Mouse (Mus musculus) effector memory CD4-positive, alpha-beta T cell, adult 7 months (primary cell): ENCODE measurements around the gene Repin1. TPM values are rescaled to one million over a fixed set of nuclear protein-coding genes. Genes with fewer than 3 reads are reported as not detected.

Source experiments
- polyA plus RNA-seq: library from polyadenylated mRNA; unstranded; fragments of 100-300 nt; shearing (Covaris generic); gene quantifications from one replicate; pipeline ENCODE4 v1.2.1, GENCODE M21; 2017

Gene Repin1
- 7.4 TPM for polyA plus RNA-seq

GRCm38 (mm10) chr6:48593158-48594042 is at the start of gene Repin1, which contains the start of gene Gm44965:
Gene Repin1 (plus strand): TSS chr6:48593883.
Gene Gm44965 (plus strand): TSS chr6:48593941.

GRCm38 (mm10) chr6:48554280-48555103 is 39.2 kb upstream of the Repin1 start, which contains the start of gene Lrrc61:
Gene Lrrc61 (plus strand): TSS chr6:48554796.

GRCm38 (mm10) chr6:48572572-48573061 is 21.1 kb upstream of the Repin1 start, which contains the start of gene Rarres2:
Gene Rarres2 (minus strand): TSS chr6:48572789.

GRCm38 (mm10) chr6:48589194-48589750 is 4.4 kb upstream of the Repin1 start, which contains the start of gene Gm45021:
Gene Gm45021 (plus strand): TSS chr6:48589610.

GRCm38 (mm10) chr6:48601271-48602079 is 7.8 kb downstream of the Repin1 start, which contains the start of gene Zfp775:
Gene Zfp775 (plus strand): TSS chr6:48602063.

GRCm38 (mm10) chr6:48626464-48626863 is 32.8 kb downstream of the Repin1 start, which contains the start of gene AI854703:
Gene AI854703 (plus strand): TSS chr6:48626764.

GRCm38 (mm10) chr6:48646995-48647394 is 53.3 kb downstream of the Repin1 start, which contains the start of gene Gimap8:
Gene Gimap8 (plus strand): TSS chr6:48647234.

Other genes with a start within 250 kb of the Repin1 start
- 16.9 TPM for gene Krba1, start 198.3 kb upstream of the Repin1 start, polyA plus RNA-seq
- 4.8 TPM for gene Zfp467, start 148.1 kb upstream of the Repin1 start, polyA plus RNA-seq
- 0.05 TPM for gene Sspo, start 145.7 kb upstream of the Repin1 start, polyA plus RNA-seq
- gene Atp6v0e2, start 56.3 kb upstream of the Repin1 start, polyA plus RNA-seq: not detected
- gene Lrrc61, start 39.1 kb upstream of the Repin1 start, polyA plus RNA-seq: 10.0 TPM
- not detected for gene Rarres2, start 21.1 kb upstream of the Repin1 start, polyA plus RNA-seq
- not detected for gene Gm45021, start 4.3 kb upstream of the Repin1 start, polyA plus RNA-seq
- gene Gm44965, start 58 bp downstream of the Repin1 start, polyA plus RNA-seq: not detected
- 5.4 TPM for gene Zfp775, start 8.2 kb downstream of the Repin1 start, polyA plus RNA-seq
- gene AI854703, start 32.9 kb downstream of the Repin1 start, polyA plus RNA-seq: 2.3 TPM
- gene Gimap8, start 53.4 kb downstream of the Repin1 start, polyA plus RNA-seq: 153 TPM
- 227 TPM for gene Gimap9, start 82.2 kb downstream of the Repin1 start, polyA plus RNA-seq
- gene Gimap4, start 90.7 kb downstream of the Repin1 start, polyA plus RNA-seq: 1,382 TPM
- 1,646 TPM for gene Gimap6, start 114.3 kb downstream of the Repin1 start, polyA plus RNA-seq
- 21.6 TPM for gene Gm28053, start 124.7 kb downstream of the Repin1 start, polyA plus RNA-seq
- 295 TPM for gene Gimap7, start 124.7 kb downstream of the Repin1 start, polyA plus RNA-seq
- gene Gimap1, start 145.2 kb downstream of the Repin1 start, polyA plus RNA-seq: 413 TPM
- 201 TPM for gene Gimap5, start 152.3 kb downstream of the Repin1 start, polyA plus RNA-seq
- 1,655 TPM for gene Gimap3, start 177.0 kb downstream of the Repin1 start, polyA plus RNA-seq
- 9.4 TPM for gene Tmem176a, start 247.0 kb downstream of the Repin1 start, polyA plus RNA-seq
- gene Tmem176b, start 247.6 kb downstream of the Repin1 start, polyA plus RNA-seq: 14.1 TPM